Mouse (Mus musculus): ENCODE results near the gene Tenm4.

Gene Tenm4

DNA sequence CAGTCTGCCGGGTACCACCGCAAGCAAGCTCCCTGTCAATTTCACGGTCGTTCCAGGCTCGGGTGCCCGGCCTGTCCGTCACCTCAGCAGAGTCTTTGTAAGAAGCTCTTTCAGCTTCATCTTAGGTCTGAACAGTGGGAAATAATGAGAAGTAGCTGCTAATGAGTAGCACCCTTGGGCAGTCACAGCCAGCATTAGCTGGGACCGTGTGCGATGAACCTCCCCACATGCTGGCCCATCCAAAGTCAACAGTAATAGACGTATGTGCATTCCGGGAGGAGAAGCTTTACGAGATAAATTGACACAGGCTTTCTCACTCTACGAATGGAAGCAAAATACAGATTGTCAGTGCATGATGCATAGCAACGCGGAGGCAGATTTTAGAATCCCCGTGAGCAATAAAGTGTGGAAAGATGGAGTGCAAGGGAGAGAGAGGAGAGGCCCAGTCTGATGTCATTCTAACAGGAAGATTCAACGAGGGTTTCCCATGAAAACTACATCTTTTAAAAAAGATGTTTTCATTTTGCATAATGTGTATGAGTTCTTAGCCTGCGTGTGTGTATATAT is 716.1 kb downstream of the Tenm4 start:
- in situ Hi-C loops (cut with MboI, MseI) = no loop called here

DNA sequence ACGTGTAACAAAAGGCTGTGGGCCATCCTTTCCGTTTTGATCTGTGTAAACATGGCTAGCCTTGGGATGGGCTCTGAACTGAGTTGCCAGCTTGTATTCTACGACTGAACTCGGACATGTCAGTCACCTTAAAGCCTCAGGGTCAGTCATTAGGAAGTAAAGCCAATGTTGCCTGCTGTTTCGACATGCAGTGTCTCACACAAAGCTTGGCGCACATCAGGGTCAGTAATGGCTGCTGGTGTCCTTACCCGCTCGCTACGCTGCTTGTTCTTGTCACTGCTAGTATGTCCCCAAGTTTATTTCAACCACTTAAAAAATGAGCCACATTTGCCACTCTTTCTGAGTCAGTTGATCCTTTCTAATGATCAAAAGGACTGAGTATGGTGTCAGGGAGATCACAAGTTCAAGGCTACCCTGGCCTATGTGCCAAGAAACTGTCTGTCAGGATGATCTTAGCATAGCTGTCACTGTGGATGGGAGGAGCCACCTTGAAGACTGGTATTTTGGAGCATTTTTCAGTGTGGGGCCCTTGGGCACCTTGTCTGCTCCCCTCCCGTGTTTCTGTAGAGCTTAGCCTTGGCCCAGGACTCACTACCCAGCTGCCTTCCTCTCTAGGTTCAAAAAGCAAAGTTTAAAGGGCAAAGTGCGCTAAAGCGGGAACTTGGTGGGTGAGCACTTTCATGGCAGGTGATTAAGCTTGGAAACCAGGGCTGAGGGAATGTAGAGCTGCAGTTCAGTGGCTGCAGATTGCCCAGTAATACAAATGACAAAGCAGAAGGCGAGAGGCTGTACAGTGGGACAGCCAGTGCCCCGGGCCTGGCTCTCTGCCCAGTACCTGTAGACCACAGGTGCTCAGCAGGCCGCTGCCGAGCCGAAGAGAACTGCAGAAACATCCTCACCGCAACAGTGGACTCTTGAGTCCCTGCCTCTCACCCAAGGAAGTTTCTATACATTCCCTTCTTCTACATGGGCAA is 718.3 kb downstream of the Tenm4 start:
- in situ Hi-C loops (cut with MboI, MseI) = no loop called here

DNA sequence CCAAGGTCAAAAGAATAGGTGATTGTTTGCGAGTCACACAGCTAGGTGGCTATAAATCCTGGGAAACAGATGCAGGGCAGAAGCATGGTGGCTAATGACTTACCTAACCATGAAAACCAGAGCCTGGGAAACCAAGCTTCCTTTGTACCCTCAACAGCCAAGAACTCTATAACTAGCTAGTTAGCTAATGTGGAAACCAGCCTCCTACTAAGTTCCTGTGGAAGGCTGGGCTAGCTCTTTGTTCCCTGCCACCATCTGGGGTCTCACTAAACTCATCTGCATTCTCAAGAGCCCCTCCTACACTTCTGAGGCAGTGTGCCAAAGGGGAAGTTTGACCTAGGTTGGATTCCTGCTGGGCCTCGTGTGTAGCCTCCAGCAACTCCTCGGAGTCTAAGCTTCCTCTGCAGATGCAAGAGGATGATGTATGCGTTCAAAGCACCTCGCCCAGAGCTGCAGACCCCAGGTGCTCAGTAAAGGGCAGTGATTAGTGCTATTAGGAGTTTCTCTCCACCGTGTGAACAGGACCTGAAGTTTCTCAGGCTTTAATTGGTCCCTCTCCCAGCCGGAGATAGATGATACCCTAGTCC is 719.1 kb downstream of the Tenm4 start:
- in situ Hi-C loops (cut with MboI, MseI) = no loop called here

DNA sequence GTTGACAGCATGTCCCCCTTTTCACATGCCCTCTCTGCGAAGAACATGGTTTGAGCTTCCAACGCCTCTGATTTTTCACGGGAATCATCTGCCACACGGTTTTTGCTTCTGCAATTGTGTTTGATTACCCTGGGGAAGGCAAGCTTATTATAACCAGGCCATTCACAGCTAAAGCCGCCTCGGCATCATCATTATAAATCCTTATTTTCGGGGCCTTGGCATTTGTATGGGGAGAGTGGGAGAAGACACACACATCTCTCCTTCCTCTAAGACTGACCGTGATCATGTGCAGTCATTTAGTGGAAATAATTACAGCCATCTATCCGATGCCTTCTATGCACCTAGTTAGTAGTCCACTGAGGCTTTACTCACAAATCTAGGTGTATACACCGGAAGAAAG is 719.9 kb downstream of the Tenm4 start:
- in situ Hi-C loops (cut with MboI, MseI) = no loop called here

DNA sequence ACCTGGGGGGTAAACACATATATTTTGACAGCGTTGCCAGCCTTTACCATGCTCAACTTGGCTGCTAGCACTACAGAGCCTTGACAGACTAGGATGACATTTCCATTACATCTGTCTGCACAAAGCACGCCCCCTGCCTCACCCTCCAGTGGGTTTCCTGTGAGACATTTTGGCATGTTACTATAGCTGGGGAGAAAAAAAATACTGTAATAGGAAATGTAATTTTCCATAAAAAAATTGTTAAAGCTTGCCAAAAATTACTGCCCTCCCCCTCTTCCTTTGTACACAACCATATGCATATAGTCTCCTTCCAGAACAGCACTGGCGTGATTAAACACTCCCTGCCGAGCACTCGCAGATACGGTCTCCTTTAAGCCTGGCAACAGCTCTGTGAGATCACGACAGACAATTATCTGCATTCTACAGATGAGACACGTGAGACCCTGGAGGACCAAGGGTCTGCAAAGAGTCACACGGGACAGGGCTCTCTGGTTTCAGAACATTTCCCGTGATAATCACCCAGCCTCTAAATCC is 728.1 kb downstream of the Tenm4 start:
- in situ Hi-C loops (cut with MboI, MseI) = no loop called here

DNA sequence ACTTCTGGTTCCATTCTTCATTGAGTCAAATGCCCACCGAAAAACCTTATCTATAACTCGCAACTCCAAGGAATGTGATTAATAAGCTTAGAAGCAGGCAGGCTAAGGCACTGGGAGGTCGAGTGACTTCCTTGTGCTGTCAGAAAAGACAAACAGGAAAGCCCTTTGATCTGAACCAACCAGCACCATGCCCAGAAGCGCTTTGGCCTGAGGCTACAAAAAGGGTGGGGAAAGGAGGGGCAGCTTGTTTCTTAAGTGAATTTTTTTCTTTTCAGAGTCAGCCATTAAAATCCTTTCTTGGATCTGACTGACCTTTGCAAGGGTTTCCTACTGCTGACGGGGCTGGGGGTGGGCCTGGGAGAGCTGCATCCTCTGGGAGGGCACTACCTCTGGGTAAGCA is 731.1 kb downstream of the Tenm4 start:
- in situ Hi-C loops (cut with MboI, MseI) = no loop called here

DNA sequence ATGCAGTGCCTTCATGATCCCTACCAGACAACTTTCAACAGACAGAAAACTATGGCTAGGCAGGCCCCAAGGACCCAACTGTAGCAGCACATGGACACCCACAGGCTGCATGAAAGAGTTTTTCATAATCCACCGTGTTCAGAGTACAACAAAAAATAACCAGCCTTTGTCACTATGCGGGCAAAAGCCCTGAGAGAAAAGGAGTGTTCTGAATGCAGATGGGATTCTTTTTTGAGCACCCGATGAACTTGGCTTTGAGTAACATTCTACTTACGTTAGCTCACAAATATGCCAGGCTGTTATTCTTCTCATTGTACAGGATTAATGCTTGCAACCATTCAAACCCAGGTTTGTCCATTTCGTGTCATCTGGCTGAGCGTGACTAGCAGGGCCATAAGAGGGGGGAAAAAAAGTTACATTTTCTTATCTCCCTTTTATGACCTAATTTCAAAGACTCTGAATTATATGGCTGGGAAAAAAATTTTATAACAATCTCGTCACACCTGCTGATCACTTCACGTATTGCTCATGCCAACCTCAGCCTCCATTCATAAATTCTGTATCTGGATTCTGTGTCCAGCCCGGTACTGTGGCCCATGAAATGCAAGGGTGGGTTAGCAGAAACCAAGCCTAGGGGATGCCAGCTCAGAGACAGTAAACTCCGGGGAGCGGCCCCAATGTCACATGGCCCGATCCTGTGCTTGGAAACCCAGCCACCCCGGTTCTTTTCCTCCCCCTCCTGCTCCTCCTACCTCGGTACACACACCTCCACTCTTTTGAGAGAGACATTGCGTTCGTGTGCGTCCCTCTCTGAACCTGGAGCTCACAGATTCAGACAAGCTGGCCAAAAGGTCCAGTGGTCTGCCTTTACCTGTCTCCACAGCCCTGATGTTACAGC is 732.3 kb downstream of the Tenm4 start:
- in situ Hi-C loops (cut with MboI, MseI) = no loop called here

DNA sequence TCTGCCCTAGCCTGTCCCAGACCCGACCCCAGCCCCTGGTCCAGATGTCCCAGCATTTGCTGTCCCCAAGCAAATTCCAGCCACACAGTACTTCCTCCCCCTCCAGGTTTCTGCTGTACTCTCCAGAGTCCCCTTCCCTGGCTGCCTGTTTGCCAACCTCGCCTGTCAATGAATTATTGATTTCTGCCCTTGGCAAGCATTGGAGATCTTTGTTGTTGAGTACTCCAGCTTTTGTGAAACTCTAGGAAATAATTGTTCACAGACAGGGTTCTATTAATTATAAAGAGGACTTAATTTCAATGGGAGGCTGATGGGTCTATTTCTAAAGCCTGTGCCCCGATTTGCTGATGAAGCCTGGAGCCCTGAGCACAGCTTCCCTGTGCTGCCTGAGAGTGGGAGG is 733.4 kb downstream of the Tenm4 start:
- in situ Hi-C loops (cut with MboI, MseI) = no loop called here

DNA sequence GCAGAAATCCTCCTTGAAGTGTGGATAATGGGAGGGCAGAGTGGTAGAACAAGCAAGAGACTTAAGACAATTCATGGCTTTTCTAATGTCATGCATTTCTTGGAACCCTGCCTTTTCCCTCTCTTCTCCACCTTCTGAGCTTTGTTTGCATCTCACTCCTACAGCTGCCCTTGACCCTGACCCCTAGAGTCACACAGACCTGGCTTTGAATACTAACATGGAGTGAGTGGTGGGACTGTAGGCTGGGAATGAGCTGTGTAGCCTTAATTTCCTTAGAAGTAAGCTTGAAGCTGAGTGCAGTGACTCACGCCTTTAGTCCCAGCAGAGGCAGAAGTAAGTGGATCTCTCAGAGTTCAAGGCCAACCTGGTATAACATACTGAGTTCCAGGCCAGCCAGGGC is 733.9 kb downstream of the Tenm4 start:
- in situ Hi-C loops (cut with MboI, MseI) = no loop called here

DNA sequence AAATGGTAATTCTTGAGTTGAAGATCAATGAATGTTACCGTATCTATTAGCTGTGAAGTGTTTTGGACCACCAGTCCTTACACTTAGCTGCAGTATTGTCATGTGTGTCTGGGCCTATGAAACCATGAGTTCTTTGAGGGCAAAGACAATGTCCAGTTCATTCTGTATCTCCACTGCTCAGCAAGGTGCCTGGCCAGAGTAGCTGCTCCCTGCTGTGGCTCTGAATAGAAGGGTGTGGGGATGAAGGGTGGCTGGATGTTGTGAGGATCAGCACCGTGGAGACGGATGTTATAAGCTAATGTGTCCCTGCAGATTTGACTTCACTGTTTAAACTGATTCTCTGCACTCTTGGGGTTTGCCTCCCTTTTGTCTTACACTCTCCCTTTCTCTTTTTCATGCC is 734.4 kb downstream of the Tenm4 start:
- in situ Hi-C loops (cut with MboI, MseI) = no loop called here

DNA sequence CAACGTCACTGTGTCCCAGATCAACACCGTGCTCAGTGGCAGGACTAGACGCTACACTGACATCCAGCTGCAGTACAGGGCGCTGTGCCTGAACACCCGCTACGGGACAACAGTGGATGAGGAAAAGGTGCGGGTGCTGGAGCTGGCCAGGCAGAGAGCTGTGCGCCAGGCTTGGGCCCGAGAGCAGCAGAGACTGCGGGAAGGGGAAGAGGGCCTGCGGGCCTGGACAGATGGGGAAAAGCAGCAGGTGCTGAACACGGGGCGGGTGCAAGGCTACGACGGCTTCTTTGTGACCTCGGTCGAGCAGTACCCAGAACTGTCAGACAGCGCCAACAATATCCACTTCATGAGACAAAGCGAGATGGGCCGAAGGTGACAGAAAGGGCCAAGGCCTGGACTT is 735.2 kb downstream of the Tenm4 start:
- in situ Hi-C loops (cut with MboI, MseI) = no loop called here

DNA sequence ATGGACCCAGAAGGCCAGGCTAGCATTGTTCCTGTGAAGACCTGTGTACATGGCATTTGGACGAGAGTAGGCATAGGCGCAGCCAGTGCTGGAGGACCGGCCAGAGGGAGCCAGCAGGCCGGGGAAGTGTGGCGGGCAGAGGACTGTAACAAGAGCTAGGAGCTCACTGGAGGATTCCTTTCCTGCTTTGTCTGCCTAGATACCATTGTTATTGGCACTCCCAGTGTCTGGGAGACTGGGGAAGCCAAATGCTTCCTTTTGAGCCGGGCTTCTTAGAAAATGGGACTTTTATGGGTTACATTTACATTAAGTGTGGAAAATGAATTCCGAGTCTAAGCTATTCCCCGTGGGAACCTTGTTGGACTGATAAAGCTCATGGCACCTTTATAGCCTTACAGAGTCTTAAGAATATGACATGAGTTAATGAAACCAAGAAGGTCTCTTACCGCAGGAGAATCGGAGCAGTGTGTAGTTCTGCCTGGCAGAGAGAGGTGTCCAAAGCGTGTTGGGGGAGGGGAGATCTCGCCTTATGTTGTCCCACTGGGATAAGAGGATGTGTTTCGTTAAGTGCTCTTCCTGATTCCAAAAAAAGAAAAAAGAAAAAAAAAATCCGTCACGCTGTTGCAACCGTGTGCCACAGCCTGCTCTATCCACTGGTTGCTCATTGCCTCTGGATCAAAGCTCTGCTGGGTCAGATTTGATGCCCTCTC is 737.1 kb downstream of the Tenm4 start:
- in situ Hi-C loops (cut with MboI, MseI) = no loop called here

DNA sequence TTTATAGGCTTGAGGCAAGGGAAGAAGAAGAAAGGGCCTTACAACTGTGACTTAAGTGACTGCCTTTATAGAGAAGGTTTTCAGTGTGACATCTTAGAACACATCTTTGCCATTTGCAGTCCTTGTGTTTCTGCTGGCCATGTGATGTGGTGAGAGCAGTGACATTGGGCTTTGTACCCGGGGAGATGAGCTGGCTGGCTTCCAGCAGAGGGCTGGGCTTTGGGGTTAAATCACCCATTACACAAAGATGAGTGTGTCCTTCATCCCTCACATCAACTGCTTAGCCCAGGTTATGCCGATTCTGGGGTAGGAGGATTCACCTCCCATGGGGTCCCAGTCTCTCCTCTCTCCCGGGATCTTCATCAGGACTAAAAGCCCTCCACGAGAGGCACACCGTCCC is 738.8 kb downstream of the Tenm4 start:
- in situ Hi-C loops (cut with MboI, MseI) = loop anchor here (5.0 kb wide), 2 partner anchors 138 to 388 kb away; no protein-coding TSS in a partner anchor

DNA sequence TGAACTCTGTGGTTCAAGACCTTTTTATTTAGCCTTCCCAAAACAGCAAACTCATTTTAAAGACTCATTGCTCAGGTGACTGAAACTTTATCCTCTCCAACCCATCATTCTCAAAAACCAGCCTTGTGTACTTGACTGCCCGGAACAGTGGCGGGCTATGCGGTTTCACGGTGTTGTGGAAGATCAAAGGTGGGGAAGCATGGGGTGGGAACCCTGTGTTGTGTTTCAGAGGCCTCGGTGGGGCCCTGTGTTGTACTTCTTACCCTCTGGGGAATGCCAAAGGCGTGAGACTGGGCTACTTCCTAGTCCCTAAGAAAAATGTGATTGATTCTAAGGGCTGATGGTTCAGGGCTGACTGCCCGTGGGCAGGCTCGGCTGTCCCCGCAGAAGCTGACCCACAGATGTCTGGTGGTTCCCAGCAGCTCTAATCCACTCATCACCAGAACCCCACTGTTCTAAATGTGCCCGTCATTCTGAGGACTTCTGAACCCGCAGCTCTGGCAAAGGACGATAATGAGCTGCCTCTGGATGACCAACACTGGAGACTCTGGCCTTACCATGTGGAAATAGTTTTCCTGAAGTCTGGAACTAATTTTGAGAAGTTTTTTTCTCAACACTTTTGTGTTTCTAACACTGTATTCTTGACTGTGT is 739.4 kb downstream of the Tenm4 start:
- in situ Hi-C loops (cut with MboI, MseI) = loop anchor here (5.0 kb wide), 2 partner anchors 138 to 388 kb away; no protein-coding TSS in a partner anchor

DNA sequence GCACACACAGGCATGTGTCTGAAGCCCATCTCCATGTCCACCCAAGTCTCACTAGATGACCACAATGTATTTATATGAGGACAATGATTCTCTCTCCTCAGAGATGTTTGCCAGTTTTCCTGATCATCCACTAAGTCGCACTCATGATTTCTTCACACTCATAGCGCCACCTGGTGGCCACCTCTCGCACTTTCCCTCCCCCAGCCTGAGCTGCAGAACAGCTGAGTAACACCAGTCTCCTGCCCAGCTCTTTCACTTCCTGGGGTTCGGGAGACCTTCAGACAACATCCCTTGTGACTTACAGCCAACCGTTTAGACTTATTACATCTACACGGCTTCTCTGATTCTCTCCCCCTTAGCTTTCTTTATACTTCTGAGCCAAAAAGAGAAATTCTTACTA is 743.0 kb downstream of the Tenm4 start:
- in situ Hi-C loops (cut with MboI, MseI) = loop anchor here (5.0 kb wide), 2 partner anchors 142 to 392 kb away; no protein-coding TSS in a partner anchor

DNA sequence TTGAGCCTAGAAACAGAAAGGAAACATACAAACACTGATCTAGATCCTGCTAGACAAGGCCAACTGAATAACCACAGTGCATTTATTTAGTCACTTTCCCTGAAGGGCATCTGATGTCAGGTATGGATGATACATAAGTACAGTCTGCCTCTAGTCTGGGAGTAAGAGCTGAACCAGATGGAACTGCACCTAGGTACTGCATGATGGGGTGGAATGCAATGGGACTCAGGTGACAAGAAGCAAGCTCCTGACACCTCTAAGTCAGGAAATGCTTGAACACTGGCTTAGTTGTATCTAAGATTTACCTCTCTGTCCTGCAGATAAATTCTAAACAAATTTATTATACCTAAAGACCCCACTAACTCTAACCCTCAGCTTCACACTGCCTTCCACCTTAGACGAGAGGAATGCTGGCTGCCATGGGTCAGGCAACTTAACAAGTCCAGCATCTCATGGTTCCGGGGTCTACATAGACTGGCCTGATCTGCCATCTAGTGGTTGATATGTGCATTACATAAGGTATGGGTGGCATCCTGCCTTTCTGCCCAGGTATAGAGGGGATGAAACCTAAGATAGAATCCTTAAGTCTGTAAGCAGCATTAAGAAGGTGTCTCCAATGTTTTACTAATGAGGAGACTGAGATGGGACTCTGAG is 744.5 kb downstream of the Tenm4 start:
- in situ Hi-C loops (cut with MboI, MseI) = no loop called here

DNA sequence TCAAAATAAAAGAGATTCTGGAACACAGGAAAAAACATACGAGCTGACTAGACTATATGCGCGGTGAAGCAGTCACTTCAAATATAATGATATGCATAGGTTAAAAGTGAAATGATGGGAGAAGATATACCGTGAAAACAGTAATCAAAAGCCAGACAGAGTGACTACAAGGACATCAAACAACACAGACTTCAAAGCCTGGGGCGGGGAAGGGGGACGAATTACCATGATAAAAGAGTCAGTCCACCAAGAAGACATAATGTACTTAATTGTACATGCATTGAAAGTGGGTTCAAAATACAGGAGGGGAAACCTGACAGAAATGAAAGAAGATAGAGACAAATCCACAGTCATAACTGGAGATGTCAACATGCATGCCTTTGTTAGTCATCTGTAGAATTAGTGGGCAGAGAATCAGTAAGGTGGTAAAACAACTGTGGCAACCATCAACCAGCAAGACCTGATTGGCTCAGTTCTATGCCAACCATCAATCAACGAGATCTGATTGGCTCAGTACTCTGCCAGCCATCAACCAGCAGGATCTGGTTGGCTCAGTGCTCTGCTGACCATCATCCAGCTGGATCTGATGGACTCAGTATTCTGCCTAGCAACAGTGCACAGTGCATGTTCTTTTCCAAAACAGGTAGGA is 749.5 kb downstream of the Tenm4 start:
- in situ Hi-C loops (cut with MboI, MseI) = no loop called here

DNA sequence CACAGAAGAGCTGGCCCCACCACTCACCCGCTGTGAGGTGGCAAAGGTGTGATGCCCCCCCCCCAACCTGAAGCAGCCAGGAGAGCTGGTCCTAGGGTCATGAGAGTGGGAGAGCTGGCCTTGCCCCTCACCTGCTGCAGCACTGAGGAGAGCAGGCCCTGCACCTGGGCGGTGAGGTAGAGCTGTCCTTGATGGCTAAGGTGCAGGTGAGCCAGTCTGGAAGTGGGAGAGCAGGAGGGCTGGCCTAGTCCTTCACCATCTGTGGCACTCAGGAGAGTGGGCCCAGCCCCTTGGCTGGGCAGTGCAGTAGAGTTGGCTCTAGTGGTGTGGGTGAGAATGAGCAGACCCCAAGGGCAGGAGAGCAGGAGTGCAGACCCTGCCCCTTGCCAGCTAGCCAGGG is 751.9 kb downstream of the Tenm4 start:
- in situ Hi-C loops (cut with MboI, MseI) = no loop called here

DNA sequence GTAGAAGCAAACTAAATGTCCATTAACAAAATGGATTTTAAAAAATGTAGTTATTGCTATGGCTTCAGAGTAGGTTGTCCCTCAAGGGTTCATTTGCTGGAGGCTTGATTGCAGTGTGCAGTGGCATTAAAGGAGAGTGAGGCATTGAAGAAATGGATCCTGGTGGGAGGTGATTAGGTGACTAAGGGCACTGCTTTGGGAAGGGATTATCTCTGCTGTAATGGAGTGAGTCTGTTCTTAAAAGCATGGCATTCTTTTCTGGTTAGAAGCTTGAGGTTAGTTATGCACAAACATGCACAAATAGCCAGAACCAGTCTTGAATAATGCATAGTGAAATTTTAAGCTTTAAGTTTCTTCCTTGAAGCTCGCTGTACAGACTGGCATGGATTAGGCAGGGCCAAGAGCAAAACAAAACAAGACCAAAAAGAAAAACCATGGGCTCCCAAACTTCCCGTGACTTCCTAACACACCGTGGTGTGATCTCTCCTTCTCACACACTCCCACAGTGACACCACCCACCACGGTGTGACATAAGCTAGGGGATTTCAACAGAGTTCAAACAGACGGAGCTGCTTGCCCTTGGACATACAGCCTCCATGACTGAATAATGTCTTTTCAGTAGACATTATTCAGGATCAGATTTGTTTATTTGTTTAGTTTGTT is 772.8 kb downstream of the Tenm4 start:
- in situ Hi-C loops (cut with MboI, MseI) = no loop called here

Measured in T-helper 1 cell (primary cell).